Mouse (Mus musculus) embryo, embryonic 10.5 days (tissue): Measurements from ENCODE around the gene Mrln.
A peak's percentile ranks its signal among the peaks of the same experiment; 100 is the strongest.
"Not testable (repeated sequence)": the region's sequence is repeated elsewhere in the genome, so short reads cannot be mapped to it uniquely, and the experiment has no call there.

Experiments used
- DNase-seq: peaks from one replicate; pipeline ENCODE4 v3.0.0-alpha.2; 2015; ENCODE audit warnings: low spot score

Mrln gene

GRCm38 (mm10) chr10:70195786-70196185 is 8.7 kb upstream of the Mrln start:
- DNase-seq, result peak; percentile 69

- no peak for DNase-seq
These were observed 7.8 kb upstream of the Mrln start for GRCm38 (mm10) chr10:70196666-70197065.

GRCm38 (mm10) chr10:70197601-70198000 is 6.9 kb upstream of the Mrln start:
- DNase-seq, result no peak

- no peak for DNase-seq
These were observed 6.5 kb upstream of the Mrln start for GRCm38 (mm10) chr10:70198012-70198411.

DNA sequence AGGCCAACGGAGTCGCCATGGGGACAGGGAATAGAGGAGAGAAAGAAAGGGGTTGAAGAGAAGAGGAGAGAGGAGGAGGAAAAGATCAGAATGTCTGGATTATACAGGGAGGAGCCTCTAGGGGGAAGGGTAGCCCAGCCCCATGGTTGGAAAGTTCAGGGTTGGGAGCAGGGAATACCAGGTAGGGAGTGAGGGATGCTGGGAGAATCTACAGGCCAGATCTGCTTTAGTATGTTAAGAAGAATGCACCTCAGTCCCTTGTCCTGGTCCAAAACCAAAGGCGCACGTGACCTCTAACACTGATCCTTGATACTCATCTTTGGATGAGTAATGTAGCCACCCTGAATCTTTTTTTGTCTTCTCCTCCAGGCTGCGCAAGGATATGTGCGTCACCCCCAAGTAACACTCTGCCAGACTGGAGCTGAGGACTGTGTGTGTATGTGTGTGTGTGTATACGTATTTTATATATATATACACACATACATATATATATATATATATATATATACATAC is 5.5 kb upstream of the Mrln start:
- no peak for DNase-seq

DNA sequence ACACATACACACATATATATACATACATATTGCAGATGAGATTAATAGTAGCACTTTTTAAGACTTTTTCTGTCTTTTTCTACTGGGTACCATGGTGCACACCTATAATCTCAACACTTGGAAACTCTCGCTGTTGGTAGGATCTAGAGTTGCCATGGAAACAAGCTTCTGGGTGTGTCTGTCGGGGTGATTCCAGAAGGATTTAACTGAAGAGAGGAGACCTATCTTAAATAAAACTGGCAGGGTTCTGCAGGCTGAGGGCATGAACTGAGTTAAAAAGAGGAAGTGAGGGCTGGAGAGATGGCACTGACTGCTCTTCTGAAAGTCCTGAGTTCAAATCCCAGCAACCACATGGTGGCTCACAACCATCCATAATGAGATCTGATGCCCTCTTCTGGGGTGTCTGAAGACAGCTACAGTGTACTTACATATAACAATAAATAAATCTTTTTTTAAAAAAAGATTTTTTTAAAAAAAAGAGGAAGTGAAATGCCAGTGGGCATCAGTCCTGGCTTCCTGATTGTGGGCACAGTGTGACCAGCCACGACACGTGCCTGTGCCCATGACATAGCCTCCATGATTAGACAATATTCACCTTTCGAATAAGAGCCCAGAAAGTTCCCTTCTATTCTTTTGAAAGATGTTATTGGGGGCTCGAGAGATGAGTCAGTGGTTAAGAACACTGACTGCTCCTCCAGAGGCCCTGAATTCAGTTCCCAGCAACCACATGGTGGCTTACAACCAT is 4.8 kb upstream of the Mrln start:
- DNase-seq, result no peak

DNA sequence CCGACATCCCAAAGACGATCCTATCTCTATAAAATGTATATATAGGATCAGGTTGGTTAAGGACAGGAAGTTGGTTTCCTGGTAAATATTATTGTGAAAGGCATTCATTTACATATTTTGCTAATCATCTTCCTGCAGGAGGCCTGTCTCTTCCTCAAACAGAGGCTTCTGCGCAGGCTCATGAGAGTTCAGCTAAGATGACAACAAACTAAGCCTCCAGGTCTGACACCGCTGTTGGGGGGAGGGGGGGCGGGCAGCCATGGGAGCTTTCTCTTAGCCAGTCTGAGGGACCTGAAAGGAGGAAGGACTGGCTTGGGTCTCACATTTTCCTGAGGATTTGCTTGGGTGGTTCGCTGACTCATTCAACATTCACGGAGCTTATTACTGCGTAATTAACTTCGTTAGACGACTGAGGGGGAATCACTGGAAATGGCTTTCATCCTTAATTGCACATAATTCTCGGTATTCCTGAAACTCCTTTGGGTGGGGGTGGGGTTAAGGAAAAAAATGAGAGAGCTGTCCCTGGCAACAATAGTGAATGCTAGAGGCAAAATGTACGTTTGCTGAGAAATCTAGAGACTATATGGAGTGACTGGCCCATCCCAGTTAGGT is 3.5 kb upstream of the Mrln start:
- DNase-seq, result no peak

DNA sequence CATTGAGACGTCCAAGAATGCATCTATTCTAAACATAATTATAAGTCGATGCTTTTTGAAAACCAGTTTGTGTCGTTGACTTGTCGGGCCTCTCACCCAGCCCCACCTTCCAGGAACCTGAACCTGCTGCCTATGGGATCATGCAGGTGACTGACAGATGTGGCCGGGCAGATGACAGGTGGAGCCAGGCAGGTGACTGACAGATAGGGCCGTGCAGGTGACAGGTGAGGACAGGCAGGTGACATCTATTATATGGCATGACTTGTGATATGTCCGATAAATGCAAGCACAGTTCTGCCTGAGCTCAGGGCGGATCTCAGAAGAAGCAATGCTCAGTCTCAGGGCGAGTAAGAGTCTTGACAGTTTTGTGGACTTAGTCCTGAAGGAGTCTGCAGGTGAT is 6.8 kb downstream of the Mrln start:
- no peak for DNase-seq

- no peak for DNase-seq
These were observed 16.5 kb downstream of the Mrln start for GRCm38 (mm10) chr10:70220971-70221370.

- not testable (repeated sequence) for DNase-seq
These were observed 17.8 kb downstream of the Mrln start for GRCm38 (mm10) chr10:70222231-70222630.

- no peak for DNase-seq
These were observed 20.1 kb downstream of the Mrln start for GRCm38 (mm10) chr10:70224571-70224970.

GRCm38 (mm10) chr10:70225760-70226159 is 21.3 kb downstream of the Mrln start:
- DNase-seq, result no peak

- no peak for DNase-seq
These were observed 22.1 kb downstream of the Mrln start for GRCm38 (mm10) chr10:70226608-70227007.

GRCm38 (mm10) chr10:70230352-70230751 is 25.9 kb downstream of the Mrln start:
- DNase-seq, result no peak

GRCm38 (mm10) chr10:70237936-70238335 is 33.5 kb downstream of the Mrln start:
- no peak for DNase-seq

GRCm38 (mm10) chr10:70242751-70243444 is 38.4 kb downstream of the Mrln start:
- no peak for DNase-seq

DNA sequence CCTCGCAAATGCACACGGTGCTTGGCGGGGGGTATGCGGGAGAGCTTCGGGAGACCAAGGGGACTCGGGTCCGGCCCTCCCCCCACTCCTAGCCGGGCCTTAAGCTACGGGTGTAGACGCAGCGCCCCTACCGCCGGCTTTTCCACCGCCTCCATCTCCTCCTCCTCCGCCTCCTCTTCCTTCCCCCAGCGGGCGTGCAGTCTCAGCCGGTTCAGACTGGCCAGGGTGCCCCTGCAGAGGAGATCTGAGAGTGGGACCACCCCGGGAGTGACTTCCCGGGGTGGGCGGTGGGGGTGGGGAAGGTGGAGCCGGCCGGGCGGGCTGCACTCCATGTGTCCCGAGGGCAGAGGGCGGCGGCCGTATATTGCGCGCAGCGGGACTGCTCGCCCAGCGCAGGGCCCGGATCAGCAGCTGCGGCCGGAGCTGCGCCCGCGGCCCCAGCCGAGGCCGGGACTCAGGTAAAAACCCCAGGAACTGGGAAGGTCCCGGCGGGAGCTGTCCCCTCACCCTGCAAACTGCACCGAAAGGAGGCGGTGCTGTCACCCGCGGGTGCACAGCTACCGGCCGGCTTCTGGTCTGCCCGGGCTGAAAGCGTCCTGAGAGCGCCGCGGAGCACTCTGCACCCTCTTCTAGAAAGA is 40.6 kb downstream of the Mrln start, which contains the start of gene Slc16a9:
Gene Slc16a9, plus strand, starts transcription at position 180 of the 638 bp plus-strand sequence.
- peak; percentile 81 for DNase-seq

- DNase-seq, result peak; percentile 48
These were observed 41.1 kb downstream of the Mrln start for GRCm38 (mm10) chr10:70245559-70245945.

GRCm38 (mm10) chr10:70246076-70246475 is 41.6 kb downstream of the Mrln start:
- peak; percentile 33 for DNase-seq

DNA sequence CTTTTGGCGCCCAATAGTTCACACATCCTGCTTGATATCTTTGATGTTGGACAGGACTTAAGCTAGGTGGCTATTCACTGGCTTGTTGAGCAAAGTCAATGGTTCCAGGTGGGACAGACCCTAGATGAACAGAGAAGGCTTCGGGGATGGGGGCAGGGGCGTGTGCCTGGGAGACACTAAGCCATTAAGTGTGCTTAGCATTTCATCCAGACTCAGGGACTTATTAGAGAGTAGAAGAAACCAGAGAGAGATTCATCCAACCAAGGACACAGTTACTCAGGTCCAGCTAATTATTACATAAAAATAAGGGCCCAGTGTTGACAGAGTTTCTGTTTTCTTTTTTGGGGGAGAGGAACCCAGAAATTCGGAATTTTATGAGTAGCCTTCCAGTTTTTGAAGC is 45.9 kb downstream of the Mrln start:
- DNase-seq, result no peak

- no peak for DNase-seq
These were observed 46.3 kb downstream of the Mrln start for GRCm38 (mm10) chr10:70250766-70251165.

GRCm38 (mm10) chr10:70254666-70255065 is 50.2 kb downstream of the Mrln start:
- DNase-seq, result no peak
